Mouse (Mus musculus): ENCODE measurements at regions not wholly inside any gene's neighbourhood (a gene's known extent, or its start where the extent isn't known, plus 50 kb on each side); places are given as distances from the start of the nearest gene placed in this dataset.
"Not testable (repeated sequence)": the region's sequence is repeated elsewhere in the genome, so short reads cannot be mapped to it uniquely, and the experiment has no call there.

- no peak for DNase-seq (ENCODE audit: low read depth, low spot score)
Observed at GRCm38 (mm10) chr13:97360551-97360950, 119.6 kb downstream of the Enc1 start.

GRCm38 (mm10) chr13:97358781-97359305 is 117.9 kb downstream of the Enc1 start:
- no peak for DNase-seq (ENCODE audit: low read depth, low spot score)

- no peak for DNase-seq (ENCODE audit: low read depth, low spot score)
Observed at GRCm38 (mm10) chr13:97358261-97358660, 117.4 kb downstream of the Enc1 start.

- DNase-seq (ENCODE audit: low read depth, low spot score) = no peak
Observed at GRCm38 (mm10) chr13:97356923-97357807, 116.3 kb downstream of the Enc1 start.

GRCm38 (mm10) chr13:97355411-97355810 is 114.5 kb downstream of the Enc1 start:
- DNase-seq (ENCODE audit: low read depth, low spot score) = not testable (repeated sequence)

GRCm38 (mm10) chr13:97347696-97348095 is 106.8 kb downstream of the Enc1 start:
- no peak for DNase-seq (ENCODE audit: low read depth, low spot score)

- DNase-seq (ENCODE audit: low read depth, low spot score) = peak; percentile 37
Observed at GRCm38 (mm10) chr13:97341218-97341889, 100.4 kb downstream of the Enc1 start.

- DNase-seq (ENCODE audit: low read depth, low spot score) = peak; percentile 17
Observed at GRCm38 (mm10) chr13:97337954-97338353, 97.0 kb downstream of the Enc1 start.

GRCm38 (mm10) chr13:97337296-97337731 is 96.4 kb downstream of the Enc1 start:
- peak; percentile 88 for DNase-seq (ENCODE audit: low read depth, low spot score)

GRCm38 (mm10) chr13:97333801-97334534 is 93.1 kb downstream of the Enc1 start:
- no peak for DNase-seq (ENCODE audit: low read depth, low spot score)

- DNase-seq (ENCODE audit: low read depth, low spot score) = no peak
Observed at GRCm38 (mm10) chr13:97331072-97331471, 90.2 kb downstream of the Enc1 start.

- not testable (repeated sequence) for DNase-seq (ENCODE audit: low read depth, low spot score)
Observed at GRCm38 (mm10) chr13:97321307-97321706, 80.4 kb downstream of the Enc1 start.

- DNase-seq (ENCODE audit: low read depth, low spot score) = no peak
Observed at GRCm38 (mm10) chr13:97320756-97321155, 79.9 kb downstream of the Enc1 start.

GRCm38 (mm10) chr13:97320298-97320697 is 79.4 kb downstream of the Enc1 start:
- no peak for DNase-seq (ENCODE audit: low read depth, low spot score)

GRCm38 (mm10) chr13:97317633-97318032 is 76.7 kb downstream of the Enc1 start:
- no peak for DNase-seq (ENCODE audit: low read depth, low spot score)

- peak; percentile 6 for DNase-seq (ENCODE audit: low read depth, low spot score)
Observed at GRCm38 (mm10) chr13:97312420-97313370, 71.8 kb downstream of the Enc1 start.

- peak; percentile 15 for DNase-seq (ENCODE audit: low read depth, low spot score)
Observed at GRCm38 (mm10) chr13:97311340-97311739, 70.4 kb downstream of the Enc1 start.

- DNase-seq (ENCODE audit: low read depth, low spot score) = no peak
Observed at GRCm38 (mm10) chr13:97310855-97311189, 69.9 kb downstream of the Enc1 start.

- no peak for DNase-seq (ENCODE audit: low read depth, low spot score)
Observed at GRCm38 (mm10) chr13:97310186-97310854, 69.4 kb downstream of the Enc1 start.

- DNase-seq (ENCODE audit: low read depth, low spot score) = peak; percentile 9
Observed at GRCm38 (mm10) chr13:97309411-97309810, 68.5 kb downstream of the Enc1 start.

All from brain, adult 2 months (tissue).